Mouse (Mus musculus): ENCODE measurements around the gene Itprid2.

- TF ChIP-seq TAL1 (IDR thresholded peaks at IDR 0.05; ENCODE audit: low read length) (no peak), GATA1 (IDR thresholded peaks at IDR 0.05; ENCODE audit: low read length) (no peak)
Observed at GRCm38 (mm10) chr2:79683258-79683657, 48.1 kb downstream of the Itprid2 start.
